Comparison of ENCODE assay signal across 9 mouse cellular contexts in genomic region chr14:118987523-118988496, GRCm38 (mm10). TPM values are rescaled to one million over a fixed set of nuclear protein-coding genes. Genes with fewer than 3 reads are reported as not detected.
DNase-seq lines count a peak whose midpoint lies in the region; ATAC-seq and TF ChIP-seq lines count a peak whose summit lies in the region.
"Had no signal": no experiment of that assay in that cellular context is flagged by ENCODE, and none has a peak within 500 bp of the region (broad histone marks: within the 10 kb centered on the region; RNA-seq: fewer than 3 reads in every experiment).

No protein-coding gene starts in this region.

- peaks cover 29% of the 10 kb centered on the region for H3K36me3 ChIP-seq in intestine, embryonic 14.5 days (ENCODE audit: control insufficient read depth, insufficient read depth, low read length)
- H3K36me3 ChIP-seq in intestine, postnatal 0 days (ENCODE audit: control insufficient read depth, insufficient read depth): 0 out of 2 replicates have a peak, but pooled peaks cover 7% of the 10 kb centered on the region

- no peak overlapping the region for H3K9ac ChIP-seq in intestine, embryonic 14.5 days (ENCODE audit: low read length)
- no peak overlapping the region for H3K9ac ChIP-seq in intestine, postnatal 0 days (ENCODE audit: low read depth, low read length)

- no peaks in the 10 kb centered on the region for H3K27me3 ChIP-seq in intestine, embryonic 14.5 days (replicated peaks; ENCODE audit: control insufficient read depth, insufficient read depth, low read length)
- no peaks in the 10 kb centered on the region for H3K27me3 ChIP-seq in intestine, postnatal 0 days (replicated peaks; ENCODE audit: control insufficient read depth, insufficient read depth, low read length)

- H3K4me2 ChIP-seq in intestine, embryonic 14.5 days (ENCODE audit: low read length): no peak overlapping the region
- no peak overlapping the region for H3K4me2 ChIP-seq in intestine, postnatal 0 days (replicated peaks; ENCODE audit: low read depth)

- TF ChIP-seq CTCF in intestine, postnatal 0 days (IDR thresholded peaks at IDR 0.05; ENCODE audit: low read depth): no peak

- WGBS in intestine, embryonic 14.5 days: 55% methylated on average over 13 of the region's 13 CpGs
- 64% methylated on average over 13 of the region's 13 CpGs for WGBS in intestine, postnatal 0 days

- no peaks in the 10 kb centered on the region for H3K9me3 ChIP-seq in intestine, embryonic 14.5 days (ENCODE audit: control insufficient read depth, low read length)
- H3K9me3 ChIP-seq in intestine, postnatal 0 days (ENCODE audit: control insufficient read depth): no peaks in the 10 kb centered on the region

- no peaks in the 10 kb centered on the region for H3K4me1 ChIP-seq in intestine, embryonic 14.5 days (replicated peaks; ENCODE audit: control insufficient read depth, insufficient read depth, low read length)
- no peaks in the 10 kb centered on the region for H3K4me1 ChIP-seq in intestine, postnatal 0 days (replicated peaks; ENCODE audit: control insufficient read depth, insufficient read depth, low read length)

- H3K4me3 ChIP-seq in intestine, embryonic 14.5 days (ENCODE audit: low read depth, low read length): no peak overlapping the region
- H3K4me3 ChIP-seq in intestine, postnatal 0 days (ENCODE audit: low read depth, low read length): no peak overlapping the region
- H3K4me3 ChIP-seq: myocyte had no signal

- ATAC-seq in intestine, embryonic 14.5 days (replicated peaks; ENCODE audit: low FRiP score, low TSS enrichment, low read depth): no peak
- ATAC-seq in intestine, postnatal 0 days: no peak
- peak; percentile 75 to 79 for ATAC-seq in hematopoietic stem cell, adult 5-6 weeks (replicated peaks in 1 of 2; ENCODE audit: insufficient read depth in 1 of 2, low FRiP score in 2 of 2, low TSS enrichment in 1 of 2, low read depth in 1 of 2, poor library complexity in 2 of 2, severe bottlenecking in 2 of 2)
- ATAC-seq in megakaryocyte-erythroid progenitor cell, adult 5-6 weeks (replicated peaks; ENCODE audit: low FRiP score, low TSS enrichment, poor library complexity, severe bottlenecking): peak; percentile 98

- peak; percentile 41 for DNase-seq in intestine, embryonic 14.5 days (ENCODE audit: low spot score)
- peak; percentile 36 to 41 for DNase-seq in adrenal gland, postnatal 36 days
- DNase-seq in cerebellum, adult 18-20 months: no peak
- no peak for DNase-seq in kidney, postnatal 4 days
- no peak for DNase-seq in kidney, postnatal 14 days

- H3K27ac ChIP-seq in intestine, embryonic 14.5 days (ENCODE audit: low read depth): no peak overlapping the region
- H3K27ac ChIP-seq in intestine, postnatal 0 days (ENCODE audit: low read depth, low read length): no peak overlapping the region

RNA-seq across cellular contexts. Expression of gene Dnajc3, which starts 50.0 kb away (rescaled TPM):
- polyA plus RNA-seq in intestine, embryonic 14.5 days (2014; fragmentation: Nextera tagmentation; extraction: Ambion mirVana): 34.4 and 40.9 TPM in 2 replicates
- polyA plus RNA-seq in intestine, postnatal 0 days (2015; fragmentation: Nextera tagmentation; extraction: Ambion mirVana): 37.6 and 38.1 TPM in 2 replicates
- total RNA-seq in adrenal gland, postnatal 36 days (2021): 10 to 100 TPM; 68.4 to 70.1 TPM
- total RNA-seq in hematopoietic stem cell, adult 5-6 weeks (2017): 69.7 and 77.7 TPM in 2 replicates
- 21.3 and 26.6 TPM in 2 replicates for total RNA-seq in megakaryocyte-erythroid progenitor cell, adult 5-6 weeks (2014; fragmentation: Nextera tagmentation)
- total RNA-seq in megakaryocyte-erythroid progenitor cell, adult 5-6 weeks (2017): 53.3 and 67.5 TPM in 2 replicates

Comparison
In these comparisons a context has a peak if more than half of its experiments do, and no peak if none do; other contexts are left out.
1. ATAC-seq: peak in hematopoietic stem cell, adult 5-6 weeks (2 of 2) and megakaryocyte-erythroid progenitor cell, adult 5-6 weeks (single experiment); none in intestine, embryonic 14.5 days (single experiment) and intestine, postnatal 0 days (single experiment).
2. DNase-seq: peak in intestine, embryonic 14.5 days (single experiment) and adrenal gland, postnatal 36 days (2 of 2); none in cerebellum, adult 18-20 months (0 of 2), kidney, postnatal 4 days (0 of 2) and kidney, postnatal 14 days (single experiment).